In genomic region chr7:92741861-92742249, GRCm38 (mm10) we compare ENCODE assay signal across 8 mouse cellular contexts. TPM values are rescaled to one million over a fixed set of nuclear protein-coding genes. Genes with fewer than 3 reads are reported as not detected.
DNase-seq lines count a peak whose midpoint lies in the region; ATAC-seq and TF ChIP-seq lines count a peak whose summit lies in the region.

No protein-coding gene starts in this region.

- H3K9me3 ChIP-seq in embryonic facial prominence, embryonic 11.5 days (replicated peaks; ENCODE audit: control insufficient read depth, low read length): no peaks in the 10 kb centered on the region
- H3K9me3 ChIP-seq in heart, embryonic 15.5 days (replicated peaks): no peaks in the 10 kb centered on the region
- no peaks in the 10 kb centered on the region for H3K9me3 ChIP-seq in midbrain, embryonic 11.5 days (ENCODE audit: control insufficient read depth, low read length)

- ATAC-seq in embryonic facial prominence, embryonic 11.5 days (replicated peaks; ENCODE audit: insufficient number of reproducible peaks, low FRiP score, low TSS enrichment, low read depth): peak; percentile 53
- peak; percentile 12; the same call in 1 of the 2 replicates for ATAC-seq in heart, embryonic 15.5 days (replicated peaks; ENCODE audit: insufficient number of reproducible peaks, insufficient read depth, low FRiP score, low read depth)
- ATAC-seq in midbrain, embryonic 11.5 days (ENCODE audit: low FRiP score): peak; percentile 52

- peak; percentile 33 to 41 for DNase-seq in frontal cortex, postnatal 10 days (ENCODE audit: low spot score in 2 of 2)
- no peak for DNase-seq in frontal cortex, postnatal 36 days (ENCODE audit: low spot score in 2 of 2)
- peak; percentile 39 for DNase-seq in ES-CJ7 (ENCODE audit: low read depth, low spot score)
- no peak for DNase-seq in embryonic facial prominence, embryonic 11.5 days (ENCODE audit: low spot score)
- DNase-seq in left cerebral cortex, adult 2 months (ENCODE audit: extremely low spot score in 1 of 2, low spot score in 2 of 2): peak; percentile 29 to 41
- DNase-seq in midbrain, embryonic 11.5 days (ENCODE audit: low spot score, missing footprints): no peak

- peak overlapping the region; percentile 62 for H3K9ac ChIP-seq in embryonic facial prominence, embryonic 11.5 days (replicated peaks; ENCODE audit: low read length)
- H3K9ac ChIP-seq in heart, embryonic 15.5 days: peak overlapping the region; percentile 60
- H3K9ac ChIP-seq in midbrain, embryonic 11.5 days (ENCODE audit: low read length): peak overlapping the region; percentile 96

- H3K4me2 ChIP-seq in embryonic facial prominence, embryonic 11.5 days (ENCODE audit: low read depth, low read length): peak overlapping the region; percentile 88
- H3K4me2 ChIP-seq in heart, embryonic 15.5 days: peak overlapping the region; percentile 87
- H3K4me2 ChIP-seq in midbrain, embryonic 11.5 days: peak overlapping the region; percentile 77

- no peaks in the 10 kb centered on the region for H3K4me1 ChIP-seq in embryonic facial prominence, embryonic 11.5 days (ENCODE audit: control insufficient read depth, insufficient read depth, low read length)
- peaks cover 22% of the 10 kb centered on the region for H3K4me1 ChIP-seq in heart, embryonic 15.5 days (replicated peaks)
- H3K4me1 ChIP-seq in midbrain, embryonic 11.5 days (ENCODE audit: control insufficient read depth, insufficient read depth, low read length): peaks cover 23% of the 10 kb centered on the region
- peaks cover 2% of the 10 kb centered on the region for H3K4me1 ChIP-seq in testis, adult 2 months (ENCODE audit: control insufficient read depth, insufficient read depth, low read length)

- intact Hi-C loops in left cerebral cortex, adult 2 months (cut with DNase I): loop anchor here (2.0 to 5.0 kb wide), 4 partner anchors 35 to 125 kb away; partner anchors contain the start of gene Pcf11

- H3K4me3 ChIP-seq in embryonic facial prominence, embryonic 11.5 days (ENCODE audit: low read depth, low read length): peak overlapping the region; percentile 65
- peak overlapping the region; percentile 85 for H3K4me3 ChIP-seq in heart, embryonic 15.5 days
- peak overlapping the region; percentile 75 for H3K4me3 ChIP-seq in left cerebral cortex, adult 2 months
- peak overlapping the region; percentile 75 for H3K4me3 ChIP-seq in midbrain, embryonic 11.5 days (ENCODE audit: low read depth, low read length)
- H3K4me3 ChIP-seq in testis, adult 2 months (ENCODE audit: control insufficient read depth, low read depth, low read length): peak overlapping the region; percentile 96

- WGBS in embryonic facial prominence, embryonic 11.5 days: under 1% methylated on average over 9 of the region's 9 CpGs
- WGBS in heart, embryonic 15.5 days: under 1% methylated on average over 9 of the region's 9 CpGs
- WGBS in midbrain, embryonic 11.5 days: under 1% methylated on average over 9 of the region's 9 CpGs

- no peaks in the 10 kb centered on the region for H3K27me3 ChIP-seq in embryonic facial prominence, embryonic 11.5 days (ENCODE audit: control insufficient read depth, insufficient read depth, low read length)
- no peaks in the 10 kb centered on the region for H3K27me3 ChIP-seq in heart, embryonic 15.5 days
- no peaks in the 10 kb centered on the region for H3K27me3 ChIP-seq in midbrain, embryonic 11.5 days (ENCODE audit: control insufficient read depth, insufficient read depth, low read length)
- H3K27me3 ChIP-seq in testis, adult 2 months (ENCODE audit: control insufficient read depth, insufficient read depth, low read length): no peaks in the 10 kb centered on the region

- TF ChIP-seq CTCF in left cerebral cortex, adult 2 months (IDR thresholded peaks at IDR 0.05): no peak
- TF ChIP-seq CTCF in testis, adult 2 months (IDR thresholded peaks at IDR 0.05; ENCODE audit: control insufficient read depth, insufficient read depth, insufficient replicate concordance, low read depth, low read length): no peak

- no peaks in the 10 kb centered on the region for H3K36me3 ChIP-seq in embryonic facial prominence, embryonic 11.5 days (replicated peaks; ENCODE audit: control insufficient read depth, insufficient read depth, low read depth, low read length)
- H3K36me3 ChIP-seq in heart, embryonic 15.5 days: peaks cover 10% of the 10 kb centered on the region
- 0 out of 2 replicates have a peak, but pooled peaks cover under 1% of the 10 kb centered on the region for H3K36me3 ChIP-seq in midbrain, embryonic 11.5 days (ENCODE audit: control insufficient read depth, insufficient read depth, low read length)
- no peaks in the 10 kb centered on the region for H3K36me3 ChIP-seq in testis, adult 2 months (ENCODE audit: control insufficient read depth, insufficient read depth, low read length)

- H3K27ac ChIP-seq in embryonic facial prominence, embryonic 11.5 days (replicated peaks; ENCODE audit: low read depth, low read length): no peak overlapping the region
- H3K27ac ChIP-seq in heart, embryonic 15.5 days: peak overlapping the region; percentile 67
- H3K27ac ChIP-seq in left cerebral cortex, adult 2 months: peak overlapping the region; percentile 87
- no peak overlapping the region; the same call in 1 of the 2 replicates for H3K27ac ChIP-seq in midbrain, embryonic 11.5 days (ENCODE audit: low read depth, low read length)
- H3K27ac ChIP-seq in testis, adult 2 months (ENCODE audit: control insufficient read depth, insufficient read depth, low read depth, low read length): peak overlapping the region; percentile 32; the same call in 1 of the 2 replicates

- TF ChIP-seq POLR2A in testis, adult 2 months (IDR thresholded peaks at IDR 0.05; ENCODE audit: control insufficient read depth, low read depth, low read length): no peak

RNA-seq across cellular contexts. Expression of gene Rab30, which starts 0.5 kb away (rescaled TPM):
- polyA plus RNA-seq in embryonic facial prominence, embryonic 11.5 days (2014; fragmentation: Nextera tagmentation; extraction: Ambion mirVana): 21.4 and 23.8 TPM in 2 replicates
- polyA plus RNA-seq in heart, embryonic 15.5 days (2015; fragmentation: Nextera tagmentation; extraction: Ambion mirVana): 8.3 and 10.4 TPM in 2 replicates
- total RNA-seq in left cerebral cortex, adult 2 months (2021): 10 to 100 TPM; 38.7 to 43.6 TPM
- polyA plus RNA-seq in midbrain, embryonic 11.5 days (2014; fragmentation: Nextera tagmentation; extraction: Ambion mirVana): 19.4 and 20.0 TPM in 2 replicates
- polyA plus RNA-seq in testis, adult 2 months (2012; rRNA removed): 0.63 and 1.3 TPM in 2 replicates

Comparison
In these comparisons a context has a peak if more than half of its experiments do, and no peak if none do; other contexts are left out.
1. DNase-seq: peak in frontal cortex, postnatal 10 days (2 of 2), ES-CJ7 (single experiment) and left cerebral cortex, adult 2 months (2 of 2); none in frontal cortex, postnatal 36 days (0 of 2), embryonic facial prominence, embryonic 11.5 days (single experiment) and midbrain, embryonic 11.5 days (single experiment).
2. H3K27ac ChIP-seq: peak in heart, embryonic 15.5 days (single experiment), left cerebral cortex, adult 2 months (single experiment) and testis, adult 2 months (single experiment); none in embryonic facial prominence, embryonic 11.5 days (single experiment) and midbrain, embryonic 11.5 days (single experiment).
3. Peak in every context shown above with its lines, with median percentiles within 50 percentile points of each other: ATAC-seq, H3K4me2 ChIP-seq, H3K4me3 ChIP-seq and H3K9ac ChIP-seq.